ENCODE assay signal across 11 mouse cellular contexts in genomic region chr11:79093986-79094695, GRCm38 (mm10). TPM values are rescaled to one million over a fixed set of nuclear protein-coding genes. Genes with fewer than 3 reads are reported as not detected.
DNase-seq lines count a peak whose midpoint lies in the region; ATAC-seq and TF ChIP-seq lines count a peak whose summit lies in the region.
"Had no signal": no experiment of that assay in that cellular context is flagged by ENCODE, and none has a peak within 500 bp of the region (broad histone marks: within the 10 kb centered on the region; RNA-seq: fewer than 3 reads in every experiment).

No protein-coding gene starts in this region.

- H3K4me2 ChIP-seq in CH12.LX (ENCODE audit: insufficient read depth, low read depth, poor library complexity, severe bottlenecking) = peak overlapping the region; percentile 25
- no peak overlapping the region for H3K4me2 ChIP-seq in intestine, embryonic 14.5 days (ENCODE audit: low read length)

- no peak for ATAC-seq in intestine, embryonic 14.5 days (replicated peaks; ENCODE audit: low FRiP score, low TSS enrichment, low read depth)
- ATAC-seq: Patski had no signal

- no peak for TF ChIP-seq POLR2A in CH12.LX (IDR thresholded peaks at IDR 0.05; ENCODE audit: low read depth, low read length)

- DNase-seq in kidney, postnatal 4 days = peak; percentile 53 to 64
- DNase-seq in kidney, postnatal 36 days = no peak
- peak; percentile 36 for DNase-seq in A20 (ENCODE audit: low read depth, low spot score)
- peak; percentile 97 for DNase-seq in CH12.LX (ENCODE audit: extremely low read depth)
- DNase-seq in intestine, embryonic 14.5 days (ENCODE audit: low spot score) = no peak
- no peak for DNase-seq in embryo, embryonic 10 days (ENCODE audit: low spot score)
- DNase-seq in left cerebral cortex, adult 8-10 months (ENCODE audit: low spot score in 2 of 2) = no peak
- no peak for DNase-seq in cerebellum, postnatal 10 days

- no peak overlapping the region for H3K9ac ChIP-seq in CH12.LX (ENCODE audit: insufficient read depth, low read depth)
- no peak overlapping the region for H3K9ac ChIP-seq in intestine, embryonic 14.5 days (ENCODE audit: low read length)

- H3K4me3 ChIP-seq in CH12.LX (replicated peaks in 1 of 3; ENCODE audit: low read depth in 2 of 3, low read length in 2 of 3, poor library complexity in 1 of 3) = peak overlapping the region in 1 of 3 experiments; percentile 4
- H3K4me3 ChIP-seq in intestine, embryonic 14.5 days (ENCODE audit: low read depth, low read length) = no peak overlapping the region
- H3K4me3 ChIP-seq: erythroblast, embryonic 14.5 days; myocyte had no signal

- in situ Hi-C loops in CH12.LX (cut with MboI; ENCODE audit: low pct_ligation_motif_present, low pct_unique_long_range_greater_than_20kb, low sequenced_read_pairs) = no loop called here

- no peaks in the 10 kb centered on the region for H3K27me3 ChIP-seq in CH12.LX (replicated peaks)
- no peaks in the 10 kb centered on the region for H3K27me3 ChIP-seq in intestine, embryonic 14.5 days (replicated peaks; ENCODE audit: control insufficient read depth, insufficient read depth, low read length)
- H3K27me3 ChIP-seq: Patski had no signal

- H3K9me3 ChIP-seq in CH12.LX (replicated peaks; ENCODE audit: low read length) = no peaks in the 10 kb centered on the region
- no peaks in the 10 kb centered on the region for H3K9me3 ChIP-seq in intestine, embryonic 14.5 days (ENCODE audit: control insufficient read depth, low read length)

- peaks cover 13 to 66% of the 10 kb centered on the region in 2 experiments for H3K36me3 ChIP-seq in CH12.LX (replicated peaks in 1 of 2; ENCODE audit: control insufficient read depth in 1 of 2, insufficient read depth in 1 of 2, low read length in 1 of 2)
- H3K36me3 ChIP-seq in intestine, embryonic 14.5 days (ENCODE audit: control insufficient read depth, insufficient read depth, low read length) = no peaks in the 10 kb centered on the region

- WGBS in intestine, embryonic 14.5 days = 74% methylated on average over 10 of the region's 10 CpGs

- peak overlapping the region; percentile 77 for H3K27ac ChIP-seq in CH12.LX (ENCODE audit: insufficient read depth, low read depth)
- peak overlapping the region; percentile 78 for H3K27ac ChIP-seq in intestine, embryonic 14.5 days (ENCODE audit: low read depth)

- no peak; the same call in none of the 2 replicates for TF ChIP-seq RAD21 in CH12.LX (IDR thresholded peaks at IDR 0.05; ENCODE audit: low read depth, low read length)

- peaks cover 52% of the 10 kb centered on the region for H3K79me2 ChIP-seq in CH12.LX (replicated peaks; ENCODE audit: control insufficient read depth, extremely low read depth, insufficient read depth, poor library complexity, severe bottlenecking)

- H3K4me1 ChIP-seq in CH12.LX (ENCODE audit: control insufficient read depth in 1 of 2, insufficient read depth in 2 of 2) = peaks cover 68 to 96% of the 10 kb centered on the region in 2 experiments
- peaks cover 50% of the 10 kb centered on the region for H3K4me1 ChIP-seq in intestine, embryonic 14.5 days (replicated peaks; ENCODE audit: control insufficient read depth, insufficient read depth, low read length)

- peak; percentile 88 for TF ChIP-seq EP300 in CH12.LX (IDR thresholded peaks at IDR 0.05; ENCODE audit: low read length)

- TF ChIP-seq CTCF in CH12.LX (conservative IDR thresholded peaks at IDR 0.05 in 1 of 2, IDR thresholded peaks at IDR 0.05 in 1 of 2; ENCODE audit: low read depth in 2 of 2, low read length in 2 of 2) = no peak

- dilution Hi-C loops in CH12.LX (cut with MboI; ENCODE audit: extremely low pct_ligation_motif_present, extremely low pct_unique_long_range_greater_than_20kb, low sequenced_read_pairs) = no loop called here

TF ChIP-seq in CH12.LX, 34 proteins besides CTCF, POLR2A, EP300 and RAD21:
- TF ChIP-seq ZMIZ1 (IDR thresholded peaks at IDR 0.05; ENCODE audit: low read depth, low read length) (no peak), MYC (IDR thresholded peaks at IDR 0.05; ENCODE audit: low read depth, low read length) (peak; percentile 99), UBTF (IDR thresholded peaks at IDR 0.05; ENCODE audit: low read depth, low read length) (no peak), TBP (conservative IDR thresholded peaks at IDR 0.05; ENCODE audit: low read depth, low read length) (0 out of 2 replicates have a peak, but pooled peaks have one; percentile 38), SIN3A (IDR thresholded peaks at IDR 0.05; ENCODE audit: low read length) (peak; percentile 91), POLR2AphosphoS2 (IDR thresholded peaks at IDR 0.05; ENCODE audit: low read depth, low read length) (no peak), BHLHE40 (IDR thresholded peaks at IDR 0.05; ENCODE audit: low read depth, low read length) (peak; percentile 99), MAZ (IDR thresholded peaks at IDR 0.05; ENCODE audit: low read depth, low read length) (peak; percentile 83; the same call in 1 of the 2 replicates), KAT2A (IDR thresholded peaks at IDR 0.05; ENCODE audit: insufficient replicate concordance, low read length) (peak; percentile 80; the same call in 1 of the 2 replicates), PAX5 (IDR thresholded peaks at IDR 0.05; ENCODE audit: low read length) (no peak), ELF1 (IDR thresholded peaks at IDR 0.05; ENCODE audit: low read depth, low read length) (peak; percentile 46), HCFC1 (IDR thresholded peaks at IDR 0.05; ENCODE audit: low read depth, low read length) (peak; percentile 38; the same call in 1 of the 2 replicates), ETS1 (conservative IDR thresholded peaks at IDR 0.05; ENCODE audit: low read depth, low read length) (peak; percentile 95), CHD2 (IDR thresholded peaks at IDR 0.05; ENCODE audit: low read length) (peak; percentile 80), E2F4 (IDR thresholded peaks at IDR 0.05; ENCODE audit: insufficient replicate concordance, low read depth, low read length) (no peak), NELFE (IDR thresholded peaks at IDR 0.05; ENCODE audit: low read depth, low read length) (peak; percentile 30; the same call in 1 of the 2 replicates), ZKSCAN1 (IDR thresholded peaks at IDR 0.05; ENCODE audit: borderline replicate concordance, low read depth, low read length) (no peak; the same call in 1 of the 2 replicates), TCF12 (IDR thresholded peaks at IDR 0.05; ENCODE audit: low read depth, low read length) (peak; percentile 89), JUND (conservative IDR thresholded peaks at IDR 0.05; ENCODE audit: low read depth, low read length) (peak; percentile 26; the same call in 1 of the 2 replicates), USF2 (conservative IDR thresholded peaks at IDR 0.05; ENCODE audit: low read depth, low read length) (peak; percentile 82), SMC3 (IDR thresholded peaks at IDR 0.05; ENCODE audit: low read depth, low read length) (no peak), USF1 (IDR thresholded peaks at IDR 0.05; ENCODE audit: low read depth, low read length) (peak; percentile 85), ZNF384 (IDR thresholded peaks at IDR 0.05; ENCODE audit: low read depth, low read length) (peak; percentile 89), MXI1 (IDR thresholded peaks at IDR 0.05; ENCODE audit: low read depth, low read length) (peak; percentile 92), GABPA (IDR thresholded peaks at IDR 0.05; ENCODE audit: insufficient replicate concordance, low read depth, low read length) (no peak), CHD1 (IDR thresholded peaks at IDR 0.05; ENCODE audit: low read depth, low read length) (no peak), JUN (IDR thresholded peaks at IDR 0.05; ENCODE audit: insufficient read depth, low read depth, low read length) (no peak; the same call in 1 of the 2 replicates), RCOR1 (conservative IDR thresholded peaks at IDR 0.05; ENCODE audit: low read depth, low read length) (peak; percentile 95), ZC3H11A (IDR thresholded peaks at IDR 0.05; ENCODE audit: low read depth, low read length) (no peak), NRF1 (IDR thresholded peaks at IDR 0.05; ENCODE audit: low read depth, low read length) (peak; percentile 43), MAFK (IDR thresholded peaks at IDR 0.05; ENCODE audit: insufficient replicate concordance, low read length) (no peak; the same call in none of the 2 replicates), IRF4 (IDR thresholded peaks at IDR 0.05; ENCODE audit: low read depth, low read length) (peak; percentile 80), MEF2A (IDR thresholded peaks at IDR 0.05; ENCODE audit: borderline replicate concordance, low read depth, low read length) (peak; percentile 97), MAX (IDR thresholded peaks at IDR 0.05; ENCODE audit: low read length) (peak; percentile 97)
TF ChIP-seq in CH12.LX: peak in this region for 22.

RNA-seq across cellular contexts. Expression of gene Ksr1, which starts 52.1 kb away (rescaled TPM):
- total RNA-seq in CH12.LX (2012; rRNA removed) (63.8 and 73.1 TPM in 2 replicates), CH12.LX (2014; rRNA removed) (21.3 and 22.5 TPM in 2 replicates)
- 48.9 and 61.2 TPM in 2 replicates for polyA plus RNA-seq in CH12.LX (2012; ENCODE audit: insufficient read length, low read depth)
- polyA plus RNA-seq in intestine, embryonic 14.5 days (2014; fragmentation: Nextera tagmentation; extraction: Ambion mirVana) = 5.5 and 6.0 TPM in 2 replicates
- 10 to 100 TPM; 53.6 to 63.6 (median 56.0) TPM for total RNA-seq in left cerebral cortex, adult 8-10 months (2022)

Comparison
In these comparisons a context has a peak if more than half of its experiments do, and no peak if none do; other contexts are left out.
1. DNase-seq: peak in kidney, postnatal 4 days (2 of 2), A20 (single experiment) and CH12.LX (single experiment); none in kidney, postnatal 36 days (0 of 2), intestine, embryonic 14.5 days (single experiment), embryo, embryonic 10 days (single experiment), left cerebral cortex, adult 8-10 months (0 of 2) and cerebellum, postnatal 10 days (0 of 2).